Mouse (Mus musculus): ENCODE results near the gene Prkd1.

The Prkd1 gene

DNA sequence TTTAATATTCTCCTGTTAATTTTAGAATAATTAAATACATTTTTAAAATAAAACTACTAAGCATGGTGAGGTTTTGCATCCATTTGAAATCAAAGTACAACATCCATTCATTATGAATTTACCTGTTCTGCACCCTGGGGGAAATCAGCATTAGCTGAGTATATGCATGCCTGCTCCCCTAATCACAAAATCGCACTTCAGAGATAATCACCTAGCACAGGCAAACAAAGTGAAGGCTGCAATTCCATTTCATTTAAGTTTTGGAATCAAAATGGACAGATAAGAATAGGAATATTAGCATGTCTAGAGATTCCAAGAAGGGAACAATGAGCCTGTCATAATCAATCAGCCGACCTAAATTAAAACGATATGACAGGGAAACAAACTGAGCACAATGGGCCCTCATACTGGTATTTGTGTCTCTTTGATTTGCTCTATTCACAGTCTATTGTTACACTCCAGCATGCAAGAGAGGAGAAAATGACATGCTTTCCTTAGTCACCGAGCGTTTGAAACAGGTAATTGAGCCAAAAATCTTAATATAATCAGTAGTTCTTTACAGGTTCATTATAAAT is 218.7 kb downstream of the Prkd1 start:
- no peak for DNase-seq (ENCODE audit: low spot score in 2 of 2)

DNA sequence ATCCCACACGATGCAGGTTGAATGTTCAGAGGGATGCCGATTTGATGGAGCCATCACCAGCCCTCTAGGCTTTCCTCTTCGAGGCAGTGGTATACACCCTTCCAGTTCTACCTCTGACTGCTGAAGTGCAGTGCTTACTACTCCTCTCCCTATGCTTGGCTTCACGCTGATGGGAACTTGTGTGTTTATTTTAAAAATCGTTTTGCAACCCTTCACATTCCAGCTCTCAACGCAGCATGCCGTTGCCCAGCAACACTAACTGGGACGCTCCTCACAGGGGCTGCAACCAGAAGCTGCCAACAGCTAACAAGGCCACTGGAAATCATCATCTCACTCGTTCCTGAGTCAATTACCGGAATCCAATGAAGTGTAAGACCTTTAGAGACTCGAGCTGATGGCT is 296.5 kb downstream of the Prkd1 start:
- peak; percentile 40 to 54 for DNase-seq (ENCODE audit: low spot score in 2 of 2)

DNA sequence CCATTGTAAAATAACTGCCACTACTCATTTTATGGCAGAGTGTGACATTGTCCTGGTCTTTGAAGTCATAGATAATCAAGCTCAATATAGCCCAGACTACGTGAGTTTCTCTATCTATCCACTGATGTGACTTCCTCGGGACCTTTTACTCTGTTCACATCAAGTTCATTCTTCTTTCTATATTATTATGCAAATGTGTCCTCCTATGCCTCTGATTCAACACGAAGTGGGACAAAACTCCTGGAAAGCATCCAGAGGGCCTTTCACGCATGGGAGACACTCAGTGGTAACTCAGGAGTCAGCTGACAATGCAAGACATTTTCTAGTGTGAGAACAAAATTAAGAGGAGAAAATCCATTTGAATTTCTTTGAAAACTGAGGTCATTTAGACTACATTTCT is 315.7 kb downstream of the Prkd1 start:
- DNase-seq (ENCODE audit: low spot score in 2 of 2) = no peak

DNA sequence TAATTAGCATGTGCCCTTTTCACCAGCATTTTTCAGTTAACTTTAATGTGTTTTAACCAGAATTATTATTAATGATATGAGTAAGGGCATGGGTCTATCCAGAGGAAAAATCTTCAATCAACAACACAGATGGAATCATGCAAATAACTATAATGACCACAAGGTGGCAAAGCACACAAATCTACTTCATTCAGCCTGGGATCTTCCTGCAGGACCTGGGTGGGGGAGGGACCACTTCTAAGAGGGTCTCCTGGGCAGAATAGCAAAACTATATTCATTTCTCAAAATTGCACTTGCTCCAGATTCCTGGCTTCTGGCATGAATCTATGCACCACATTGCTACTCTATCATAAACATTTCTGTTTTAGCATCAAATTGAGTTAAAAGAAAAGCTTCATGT is 334.3 kb downstream of the Prkd1 start:
- peak in 1 of 2 experiments; percentile 17 for DNase-seq (ENCODE audit: low spot score in 2 of 2)

DNA sequence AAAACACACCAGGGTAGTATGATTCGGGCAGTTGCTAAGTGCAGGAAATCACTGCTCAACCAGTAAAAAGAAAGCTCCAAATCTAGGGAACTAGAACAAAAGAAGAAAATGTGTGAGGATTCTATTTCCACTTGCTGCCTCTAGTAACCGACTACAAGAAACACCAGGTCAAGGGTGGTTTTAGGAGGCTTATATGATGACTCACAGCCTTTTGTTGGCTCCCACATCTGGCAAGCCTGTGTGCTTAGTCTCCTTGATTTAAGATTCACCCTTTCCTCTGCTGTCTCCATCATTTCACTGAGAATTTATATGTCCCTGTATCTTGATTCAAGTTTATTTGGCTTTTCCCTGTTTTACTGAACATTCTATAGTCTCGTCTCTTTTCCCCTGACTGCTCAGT is 339.6 kb downstream of the Prkd1 start:
- DNase-seq (ENCODE audit: low spot score in 2 of 2) = no peak

DNA sequence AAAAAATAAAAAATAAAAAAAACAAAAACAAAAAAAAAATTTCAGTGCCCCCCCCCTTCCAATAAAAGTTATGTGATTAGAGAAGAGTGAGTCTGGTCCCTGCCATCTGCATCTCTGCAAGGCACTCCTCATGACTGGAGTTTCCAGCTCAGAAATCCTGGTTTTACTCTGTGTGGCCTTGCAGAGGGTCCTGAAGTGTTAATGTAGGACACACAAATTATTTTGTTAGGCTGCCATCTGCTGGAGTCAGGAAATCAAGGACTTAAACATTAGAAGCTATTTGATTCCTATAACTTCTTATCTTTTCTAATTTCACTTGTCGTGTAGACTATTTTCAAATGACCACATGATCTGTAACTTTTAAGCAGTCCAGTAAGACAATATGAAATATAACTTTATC is 347.6 kb downstream of the Prkd1 start:
- DNase-seq (ENCODE audit: low spot score in 2 of 2) = peak in 1 of 2 experiments; percentile 46

DNA sequence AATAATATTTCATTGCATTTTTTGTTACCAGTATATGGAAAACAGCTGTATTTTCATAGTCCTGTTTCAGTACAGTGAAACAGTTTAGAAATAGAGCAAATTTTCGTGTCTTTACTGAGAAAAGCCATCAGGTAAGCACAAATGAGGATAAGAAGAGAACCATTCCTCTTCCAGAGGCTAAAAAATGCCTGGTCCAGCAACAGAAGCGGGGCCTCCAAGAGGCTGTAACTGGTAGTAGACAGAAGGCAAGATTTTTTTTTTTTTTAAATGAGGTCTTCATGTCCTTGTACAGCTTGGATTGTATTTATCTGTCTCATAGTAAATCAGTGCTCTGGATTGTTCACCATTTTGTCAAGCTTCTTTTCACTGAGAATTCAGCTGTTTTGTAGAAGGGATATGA is 352.8 kb downstream of the Prkd1 start:
- no peak for DNase-seq (ENCODE audit: low spot score in 2 of 2)

DNA sequence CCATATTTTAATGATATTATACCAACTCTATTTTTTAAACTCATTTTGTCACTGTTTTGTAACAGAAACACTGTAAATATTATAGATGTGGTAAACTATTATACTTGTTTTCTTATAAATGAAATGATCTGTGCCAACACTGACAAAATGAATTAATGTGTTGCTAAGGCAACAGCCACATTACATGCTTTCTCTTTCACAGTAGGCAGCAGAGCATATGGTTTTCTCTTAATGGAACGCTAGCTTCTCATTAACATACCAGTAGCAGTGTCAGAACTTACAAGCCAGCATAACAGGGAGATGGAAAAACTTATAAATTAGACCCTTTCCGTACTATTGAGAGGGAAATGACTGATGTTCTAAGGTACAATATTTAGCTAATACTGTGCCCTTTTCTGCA is 353.3 kb downstream of the Prkd1 start:
- no peak for DNase-seq (ENCODE audit: low spot score in 2 of 2)

DNA sequence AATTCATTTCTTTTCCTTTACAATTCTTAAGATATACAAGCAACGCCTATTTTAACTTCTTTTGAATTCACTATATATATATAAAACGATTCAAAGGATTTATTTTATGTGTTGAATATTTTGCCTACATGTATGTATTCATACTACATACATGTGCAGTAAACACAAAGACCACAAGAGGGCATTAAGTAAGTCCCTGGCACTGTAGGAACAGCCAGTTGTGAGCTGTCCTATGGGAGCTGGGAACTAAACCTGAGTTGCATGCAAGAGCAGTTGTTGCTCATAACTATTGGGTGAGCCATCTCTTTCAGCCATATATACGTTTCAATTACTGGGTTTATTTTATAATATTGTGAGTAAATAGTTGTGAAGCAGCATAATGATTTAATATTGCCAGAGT is 356.1 kb downstream of the Prkd1 start:
- no peak for DNase-seq (ENCODE audit: low spot score in 2 of 2)
